9 mouse cellular contexts compared by ENCODE assay signal in the genomic region with DNA sequence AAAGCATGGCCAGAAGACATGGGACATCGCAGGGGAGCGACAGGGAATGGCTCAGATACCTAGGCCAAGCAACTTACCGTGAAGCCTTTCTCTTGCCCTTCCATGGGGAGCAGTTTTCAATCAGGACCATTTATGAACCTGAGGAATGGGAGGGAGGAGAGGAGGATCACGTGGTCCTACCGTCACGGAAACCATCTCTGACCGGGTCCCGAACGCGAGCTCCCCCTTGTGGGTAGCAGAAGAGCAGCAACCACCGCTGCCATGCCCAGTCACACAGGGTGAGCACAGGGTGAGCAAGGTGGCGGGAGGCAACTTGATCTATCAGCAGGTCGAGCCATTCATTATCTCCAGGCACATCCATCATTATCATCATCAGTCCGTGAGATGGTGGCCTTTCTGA. TPM values are rescaled to one million over a fixed set of nuclear protein-coding genes. Genes with fewer than 3 reads are reported as not detected.
A peak's percentile ranks its signal among the peaks of the same experiment; 100 is the strongest.
DNase-seq lines count a peak whose midpoint lies in the region; ATAC-seq lines count a peak whose summit lies in the region.
"Had no signal": no experiment of that assay in that cellular context is flagged by ENCODE, and none has a peak within 500 bp of the region (broad histone marks: within the 10 kb centered on the region; RNA-seq: fewer than 3 reads in every experiment).

No protein-coding gene starts in this region.

- H3K27me3 ChIP-seq in forebrain, embryonic 11.5 days (ENCODE audit: control insufficient read depth, insufficient read depth, low read length): no peaks in the 10 kb centered on the region
- H3K27me3 ChIP-seq in forebrain, embryonic 12.5 days: peaks cover 7% of the 10 kb centered on the region; the same call in 1 of the 2 replicates
- no peaks in the 10 kb centered on the region for H3K27me3 ChIP-seq in limb, embryonic 11.5 days (ENCODE audit: control insufficient read depth, insufficient read depth, low read length)

- H3K9ac ChIP-seq in forebrain, embryonic 11.5 days (ENCODE audit: low read length): no peak overlapping the region
- H3K9ac ChIP-seq in forebrain, embryonic 12.5 days: no peak overlapping the region
- no peak overlapping the region for H3K9ac ChIP-seq in limb, embryonic 11.5 days (ENCODE audit: low read length)
- H3K9ac ChIP-seq: heart, embryonic 15.5 days had no signal

- no peaks in the 10 kb centered on the region for H3K36me3 ChIP-seq in forebrain, embryonic 11.5 days (ENCODE audit: control insufficient read depth, insufficient read depth, low read length)
- no peaks in the 10 kb centered on the region for H3K36me3 ChIP-seq in forebrain, embryonic 12.5 days (replicated peaks)
- no peaks in the 10 kb centered on the region for H3K36me3 ChIP-seq in limb, embryonic 11.5 days (ENCODE audit: control insufficient read depth, insufficient read depth, low read length)
- H3K36me3 ChIP-seq: heart, embryonic 15.5 days had no signal

- H3K27ac ChIP-seq in forebrain, embryonic 11.5 days (ENCODE audit: low read depth, low read length): no peak overlapping the region
- no peak overlapping the region for H3K27ac ChIP-seq in forebrain, embryonic 12.5 days
- H3K27ac ChIP-seq in limb, embryonic 11.5 days (replicated peaks; ENCODE audit: low read depth, low read length): no peak overlapping the region
- H3K27ac ChIP-seq: heart, embryonic 15.5 days had no signal

- H3K4me2 ChIP-seq in forebrain, embryonic 11.5 days (ENCODE audit: low read depth, low read length, severe bottlenecking): no peak overlapping the region
- no peak overlapping the region for H3K4me2 ChIP-seq in forebrain, embryonic 12.5 days
- H3K4me2 ChIP-seq in limb, embryonic 11.5 days (ENCODE audit: low read depth, severe bottlenecking): no peak overlapping the region
- H3K4me2 ChIP-seq: heart, embryonic 15.5 days had no signal

- no peak for ATAC-seq in forebrain, embryonic 11.5 days (replicated peaks; ENCODE audit: low FRiP score)
- no peak for ATAC-seq in forebrain, embryonic 12.5 days (ENCODE audit: low FRiP score)
- ATAC-seq in erythroblast, adult 5-6 weeks (replicated peaks; ENCODE audit: low FRiP score, poor library complexity, severe bottlenecking): peak; percentile 84
- ATAC-seq in limb, embryonic 11.5 days (ENCODE audit: insufficient number of reproducible peaks, low FRiP score, low TSS enrichment, low read depth): no peak

- WGBS in forebrain, embryonic 11.5 days: 22% methylated on average over 14 of the region's 14 CpGs
- 23% methylated on average over 14 of the region's 14 CpGs for WGBS in forebrain, embryonic 12.5 days
- WGBS in limb, embryonic 11.5 days: 16% methylated on average over 14 of the region's 14 CpGs

- H3K9me3 ChIP-seq in forebrain, embryonic 11.5 days (ENCODE audit: control insufficient read depth, low read length): no peaks in the 10 kb centered on the region
- H3K9me3 ChIP-seq in forebrain, embryonic 12.5 days: no peaks in the 10 kb centered on the region
- H3K9me3 ChIP-seq in limb, embryonic 11.5 days (ENCODE audit: control insufficient read depth, low read length): no peaks in the 10 kb centered on the region
- H3K9me3 ChIP-seq: heart, embryonic 15.5 days had no signal

- H3K4me1 ChIP-seq in forebrain, embryonic 11.5 days (replicated peaks; ENCODE audit: control insufficient read depth, insufficient read depth, low read length): no peaks in the 10 kb centered on the region
- H3K4me1 ChIP-seq in forebrain, embryonic 12.5 days: peaks cover 13% of the 10 kb centered on the region; the same call in 1 of the 2 replicates
- H3K4me1 ChIP-seq in limb, embryonic 11.5 days (ENCODE audit: control insufficient read depth, insufficient read depth, low read length): peaks cover 13% of the 10 kb centered on the region

- peak; percentile 67 for DNase-seq in forebrain, embryonic 11.5 days (ENCODE audit: low spot score)
- peak; percentile 80 for DNase-seq in A20 (ENCODE audit: low read depth, low spot score)
- peak; percentile 35 to 43 for DNase-seq in adrenal gland, postnatal 4 days (ENCODE audit: low spot score in 2 of 2)
- peak; percentile 67 for DNase-seq in limb, embryonic 11.5 days (ENCODE audit: low spot score)
- peak; percentile 54 to 66 for DNase-seq in natural killer cell, adult 2 months (ENCODE audit: low spot score in 2 of 2)
- peak; percentile 83 for DNase-seq in thymus, postnatal 14 days

- H3K4me3 ChIP-seq in forebrain, embryonic 11.5 days (ENCODE audit: low read depth, low read length): no peak overlapping the region
- no peak overlapping the region for H3K4me3 ChIP-seq in forebrain, embryonic 12.5 days (replicated peaks)
- H3K4me3 ChIP-seq in limb, embryonic 11.5 days (ENCODE audit: low read depth, low read length): no peak overlapping the region
- H3K4me3 ChIP-seq: heart, embryonic 15.5 days had no signal

RNA-seq across cellular contexts. Expression of gene Ccdc167, which starts 56.5 kb away (rescaled TPM):
- 13.7 and 17.0 TPM in 2 replicates for polyA plus RNA-seq in forebrain, embryonic 11.5 days (2014; fragmentation: Nextera tagmentation; extraction: Ambion mirVana)
- polyA plus RNA-seq in forebrain, embryonic 12.5 days (2016; fragmentation: Nextera tagmentation; extraction: Ambion mirVana): 15.8 and 17.8 TPM in 2 replicates
- total RNA-seq in adrenal gland, postnatal 4 days (2021): 10 to 100 TPM; 18.2 to 19.3 TPM
- total RNA-seq in erythroblast, adult 5-6 weeks (2015; ENCODE audit: low replicate concordance): 6.5 and 7.7 TPM in 2 replicates
- total RNA-seq in erythroblast, adult 5-6 weeks (2017; ENCODE audit: low replicate concordance): 4.5 and 9.6 TPM in 2 replicates
- polyA plus RNA-seq in limb, embryonic 11.5 days (2014; fragmentation: Nextera tagmentation; extraction: Ambion mirVana): 19.2 and 20.0 TPM in 2 replicates
